Mouse (Mus musculus): Measurements from ENCODE around the gene Adra1b. TPM values are rescaled to one million over a fixed set of nuclear protein-coding genes. Genes with fewer than 3 reads are reported as not detected.

The Adra1b gene
- polyA plus RNA-seq (2016; fragmentation: Nextera tagmentation; extraction: Ambion mirVana), result 0.04 and 0.09 TPM in 2 replicates

DNA sequence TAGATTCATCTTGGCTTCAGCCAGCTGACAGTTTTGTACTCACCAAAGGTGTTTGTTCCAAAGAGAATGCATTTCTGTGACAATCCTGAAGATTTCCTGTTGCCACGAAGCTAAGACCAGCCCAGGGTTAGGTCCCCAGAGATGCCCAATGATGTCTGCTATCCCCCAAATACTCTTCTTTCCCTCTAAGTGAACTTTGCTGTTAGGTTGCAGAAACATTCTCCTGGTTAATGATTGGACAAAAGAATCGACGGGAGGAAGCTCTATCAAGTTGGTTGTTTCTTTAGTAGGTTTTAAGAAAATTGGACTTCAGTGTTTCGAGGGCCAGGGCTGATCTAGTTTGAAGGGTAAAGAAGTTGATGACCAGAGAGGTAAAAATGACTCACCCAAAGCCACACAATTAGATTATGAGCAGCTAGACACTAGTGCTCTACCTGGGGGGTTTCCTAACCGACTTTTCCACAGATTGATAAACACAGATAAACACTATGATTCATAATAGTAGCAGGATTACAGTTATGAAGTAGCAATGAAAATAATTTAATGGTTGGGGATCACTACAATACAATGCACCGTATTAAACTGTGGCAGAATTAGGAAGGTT lies at the start of gene Adra1b:
Gene Adra1b, minus strand, starts transcription at position 160 of the 604 bp plus-strand sequence.
- no peak within 1 kb of the TSS for H3K27ac ChIP-seq
- no peaks in the 10 kb centered on the region for H3K27me3 ChIP-seq (ENCODE audit: low read depth, poor library complexity, severe bottlenecking)
- no peak within 1 kb of the TSS for H3K4me3 ChIP-seq
- 88% methylated on average over 6 of the region's 6 CpGs for WGBS
- no peaks in the 10 kb centered on the region for H3K4me1 ChIP-seq
- no peaks in the 10 kb centered on the region for H3K9me3 ChIP-seq (replicated peaks)
- H3K36me3 ChIP-seq, result no peaks in the 10 kb centered on the region
- DNase-seq (ENCODE audit: low spot score), result no peak

DNA sequence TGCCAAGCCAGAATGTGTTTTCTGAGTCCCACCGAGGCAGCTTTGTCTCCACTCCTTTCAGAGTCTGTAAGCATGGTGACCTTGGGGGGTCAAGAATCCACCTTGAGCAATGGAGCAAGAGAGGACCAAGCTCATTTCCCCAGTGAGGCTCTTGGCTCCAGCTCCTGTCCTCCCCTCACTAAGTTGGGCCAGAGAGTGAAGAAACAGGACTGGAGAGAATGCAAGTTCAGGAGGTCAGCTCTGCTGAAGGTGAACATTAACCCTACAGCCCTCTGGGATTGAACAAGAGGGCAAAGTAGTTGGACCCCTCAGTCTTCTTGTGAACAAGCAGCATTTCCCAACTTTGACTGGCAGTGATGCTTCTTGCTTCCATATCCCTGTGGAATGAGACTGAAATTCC lies 49.3 kb upstream of the Adra1b start:
- Histone ChIP-seq H3K36me3 (no peaks in the 10 kb centered on the region), H3K4me1 (no peaks in the 10 kb centered on the region), H3K4me3 (no peak overlapping the region), H3K27me3 (ENCODE audit: low read depth, poor library complexity, severe bottlenecking) (no peaks in the 10 kb centered on the region), H3K27ac (no peak overlapping the region), H3K9me3 (replicated peaks) (no peaks in the 10 kb centered on the region)
- no peak for DNase-seq (ENCODE audit: low spot score)
- WGBS, result 96% methylated on average over 1 of the region's 1 CpGs

DNA sequence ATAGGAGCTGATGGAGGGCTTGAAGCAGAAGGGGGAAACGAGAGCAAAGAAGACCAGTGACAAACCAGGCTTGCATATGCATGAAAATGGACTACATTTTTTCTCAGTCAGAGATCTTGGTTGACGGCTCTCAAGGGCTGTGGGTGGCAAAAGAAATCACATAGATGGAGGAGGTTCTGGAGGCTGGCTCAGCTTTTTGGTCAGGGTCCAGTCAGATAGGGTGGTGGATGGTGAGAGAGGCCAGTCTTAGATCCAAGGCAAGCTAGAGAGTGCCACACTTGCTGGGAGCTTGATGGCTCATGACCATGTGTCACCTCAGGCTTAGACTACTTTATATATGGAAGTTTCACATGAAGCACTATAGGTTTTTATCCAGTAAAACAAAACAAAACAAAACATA lies 42.8 kb upstream of the Adra1b start:
- no peak overlapping the region for H3K27ac ChIP-seq
- no peaks in the 10 kb centered on the region for H3K27me3 ChIP-seq (ENCODE audit: low read depth, poor library complexity, severe bottlenecking)
- 79% methylated on average over 2 of the region's 2 CpGs for WGBS
- DNase-seq (ENCODE audit: low spot score), result no peak
- H3K4me1 ChIP-seq, result no peaks in the 10 kb centered on the region
- H3K36me3 ChIP-seq, result no peaks in the 10 kb centered on the region
- H3K9me3 ChIP-seq (replicated peaks), result no peaks in the 10 kb centered on the region
- H3K4me3 ChIP-seq, result no peak overlapping the region

DNA sequence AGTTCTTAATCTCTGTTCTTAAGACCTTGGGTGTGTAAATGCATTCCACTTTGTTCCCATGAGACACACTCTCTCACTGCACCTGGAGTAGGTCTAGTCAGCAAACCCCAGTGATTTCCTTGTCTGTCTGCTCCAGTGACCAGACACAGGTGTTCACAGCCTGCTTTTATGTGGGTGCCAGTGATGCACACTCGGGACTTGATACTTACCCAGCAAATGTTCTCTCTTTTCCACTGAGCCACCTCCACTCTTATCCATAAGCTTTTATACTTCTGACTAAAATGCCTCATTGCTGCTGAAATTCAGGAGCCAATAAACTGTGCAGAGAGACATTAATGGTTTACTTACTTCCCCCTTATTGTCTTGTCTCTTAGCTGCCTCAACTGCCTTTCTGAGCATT lies 42.2 kb upstream of the Adra1b start:
- Histone ChIP-seq H3K27ac (no peak overlapping the region), H3K4me3 (no peak overlapping the region), H3K36me3 (no peaks in the 10 kb centered on the region), H3K9me3 (replicated peaks) (no peaks in the 10 kb centered on the region), H3K4me1 (no peaks in the 10 kb centered on the region), H3K27me3 (ENCODE audit: low read depth, poor library complexity, severe bottlenecking) (no peaks in the 10 kb centered on the region)
- 88% methylated on average over 1 of the region's 1 CpGs for WGBS
- DNase-seq (ENCODE audit: low spot score), result no peak

DNA sequence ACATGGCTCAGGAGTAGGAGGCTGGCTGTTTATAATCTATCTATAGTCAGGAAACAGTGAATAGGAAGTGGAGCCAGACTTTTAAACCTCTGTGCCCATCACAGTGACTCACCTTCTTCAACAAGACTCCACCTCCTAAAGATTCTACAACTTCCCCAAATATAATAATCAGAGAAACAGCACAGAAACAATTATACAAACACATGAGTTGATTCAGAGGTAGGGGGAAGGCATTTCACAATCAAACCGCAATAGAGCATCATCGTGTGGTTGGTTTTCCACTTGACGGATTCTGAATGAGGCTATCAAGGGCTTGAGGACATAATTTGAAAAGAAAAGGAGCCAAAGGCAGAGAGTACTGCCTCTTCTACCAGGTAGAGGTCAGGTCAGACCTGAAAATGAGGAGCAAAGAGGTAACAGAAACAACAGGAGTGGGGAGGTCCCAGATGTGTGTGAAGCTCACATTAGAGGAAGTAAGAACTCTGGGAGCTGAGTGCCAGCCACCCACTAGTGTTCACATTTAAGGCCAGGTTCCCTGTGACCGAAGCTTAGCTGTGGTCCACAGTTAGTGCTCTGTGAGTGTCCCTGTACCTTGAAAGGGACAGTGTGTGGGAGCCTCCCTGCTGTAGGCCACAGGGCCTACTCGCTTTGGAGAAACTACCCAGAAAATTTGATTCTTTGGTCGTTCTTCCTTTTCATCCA lies 39.6 kb upstream of the Adra1b start:
- no peaks in the 10 kb centered on the region for H3K9me3 ChIP-seq (replicated peaks)
- no peaks in the 10 kb centered on the region for H3K27me3 ChIP-seq (ENCODE audit: low read depth, poor library complexity, severe bottlenecking)
- no peaks in the 10 kb centered on the region for H3K4me1 ChIP-seq
- H3K27ac ChIP-seq, result no peak overlapping the region
- WGBS, result 92% methylated on average over 6 of the region's 6 CpGs
- H3K4me3 ChIP-seq, result no peak overlapping the region
- no peaks in the 10 kb centered on the region for H3K36me3 ChIP-seq
- no peak for DNase-seq (ENCODE audit: low spot score)

DNA sequence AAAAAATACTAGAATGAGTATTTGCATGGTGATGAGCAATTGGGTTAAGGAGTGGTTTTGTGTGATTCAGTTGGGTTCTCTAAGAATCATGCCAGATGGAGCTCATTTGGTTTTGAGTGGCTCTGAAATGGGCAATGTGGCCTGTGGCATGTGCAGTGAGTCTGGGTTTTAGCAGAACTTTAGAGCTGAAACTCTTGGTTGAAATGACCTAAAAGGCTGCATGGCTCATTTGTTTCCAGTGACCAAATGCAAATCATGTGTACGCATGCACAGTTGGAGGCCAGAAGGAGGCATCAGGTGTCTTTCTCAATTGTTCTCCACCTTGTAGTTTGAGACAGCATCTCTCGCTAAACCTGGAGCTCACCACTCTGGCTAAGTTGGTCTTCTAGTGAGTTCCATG lies 35.0 kb upstream of the Adra1b start:
- Histone ChIP-seq H3K27ac (no peak overlapping the region), H3K4me1 (no peaks in the 10 kb centered on the region), H3K27me3 (ENCODE audit: low read depth, poor library complexity, severe bottlenecking) (no peaks in the 10 kb centered on the region), H3K36me3 (no peaks in the 10 kb centered on the region), H3K4me3 (no peak overlapping the region), H3K9me3 (replicated peaks) (no peaks in the 10 kb centered on the region)
- DNase-seq (ENCODE audit: low spot score), result no peak
- 98% methylated on average over 2 of the region's 2 CpGs for WGBS

DNA sequence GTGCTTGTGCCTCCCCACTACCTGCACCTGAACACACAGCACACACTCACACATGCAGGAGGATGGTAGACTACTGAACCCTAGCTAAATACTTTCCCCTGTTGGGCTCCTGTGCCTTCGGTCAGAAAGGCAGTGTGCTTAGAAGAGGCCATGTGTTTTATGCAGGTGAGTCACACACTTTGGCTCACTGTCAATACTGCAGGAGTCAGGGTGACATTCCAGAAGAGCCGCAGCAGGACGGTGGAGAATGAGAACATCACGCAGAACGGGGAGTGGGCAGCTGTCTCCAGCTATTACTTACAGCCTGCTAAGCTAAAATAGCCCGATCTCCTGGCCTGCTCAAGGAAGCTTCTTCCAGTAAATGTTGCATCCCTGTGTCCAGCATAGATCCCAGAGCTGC lies 32.5 kb upstream of the Adra1b start:
- DNase-seq (ENCODE audit: low spot score), result no peak
- WGBS, result 83% methylated on average over 6 of the region's 6 CpGs
- Histone ChIP-seq H3K4me3 (no peak overlapping the region), H3K27ac (no peak overlapping the region), H3K36me3 (no peaks in the 10 kb centered on the region), H3K9me3 (replicated peaks) (no peaks in the 10 kb centered on the region), H3K4me1 (no peaks in the 10 kb centered on the region), H3K27me3 (ENCODE audit: low read depth, poor library complexity, severe bottlenecking) (no peaks in the 10 kb centered on the region)

DNA sequence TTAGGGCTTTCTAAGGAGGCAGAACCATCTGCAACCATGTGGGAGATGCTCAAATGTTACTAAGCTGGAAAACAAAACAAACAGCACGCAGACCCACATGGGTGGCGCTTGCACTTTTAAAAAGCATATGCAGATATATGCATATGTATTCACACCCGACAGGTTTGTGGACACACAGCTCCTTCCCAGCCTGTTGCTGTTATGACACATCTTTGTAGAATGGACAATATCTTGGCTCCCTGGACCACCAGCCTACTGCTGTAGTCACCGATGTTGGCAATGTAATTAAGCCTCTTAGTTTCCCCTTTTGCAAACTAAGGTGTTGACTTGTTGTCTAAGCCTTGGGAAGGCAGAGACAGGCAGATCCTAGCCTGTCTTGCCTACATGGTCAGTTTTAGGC lies 32.0 kb upstream of the Adra1b start:
- WGBS, result 89% methylated on average over 4 of the region's 4 CpGs

DNA sequence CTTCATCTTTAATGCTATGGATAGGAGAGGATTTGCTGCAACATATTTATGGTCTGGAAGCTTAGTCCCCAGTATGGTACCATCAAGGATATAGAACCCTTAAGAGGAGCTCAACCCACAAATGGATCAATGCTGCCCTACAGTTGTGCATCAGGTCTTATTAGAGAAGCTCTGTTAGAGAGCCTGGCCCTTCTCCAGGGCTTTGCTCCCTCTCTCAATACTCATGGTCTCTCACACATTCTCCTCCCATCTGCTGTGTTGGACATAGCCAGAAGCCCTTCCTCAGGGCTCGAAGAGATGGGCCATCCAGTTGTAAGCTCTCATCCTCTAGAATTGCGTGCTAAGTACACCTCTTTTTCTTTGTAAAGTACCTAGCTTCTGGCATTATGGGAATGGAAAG lies 29.2 kb upstream of the Adra1b start:
- no peak for DNase-seq (ENCODE audit: low spot score)
- Histone ChIP-seq H3K4me1 (no peaks in the 10 kb centered on the region), H3K36me3 (no peaks in the 10 kb centered on the region), H3K27me3 (ENCODE audit: low read depth, poor library complexity, severe bottlenecking) (no peaks in the 10 kb centered on the region), H3K4me3 (no peak overlapping the region), H3K9me3 (replicated peaks) (no peaks in the 10 kb centered on the region), H3K27ac (no peak overlapping the region)
- 94% methylated on average over 2 of the region's 2 CpGs for WGBS

More for the DNA sequence above, 32.0 kb upstream of the Adra1b start:
- no peak overlapping the region for H3K27ac ChIP-seq
- no peaks in the 10 kb centered on the region for H3K9me3 ChIP-seq (replicated peaks)
- no peak for DNase-seq (ENCODE audit: low spot score)
- H3K4me3 ChIP-seq, result no peak overlapping the region
- H3K27me3 ChIP-seq (ENCODE audit: low read depth, poor library complexity, severe bottlenecking), result no peaks in the 10 kb centered on the region
- H3K4me1 ChIP-seq, result no peaks in the 10 kb centered on the region
- H3K36me3 ChIP-seq, result no peaks in the 10 kb centered on the region

DNA sequence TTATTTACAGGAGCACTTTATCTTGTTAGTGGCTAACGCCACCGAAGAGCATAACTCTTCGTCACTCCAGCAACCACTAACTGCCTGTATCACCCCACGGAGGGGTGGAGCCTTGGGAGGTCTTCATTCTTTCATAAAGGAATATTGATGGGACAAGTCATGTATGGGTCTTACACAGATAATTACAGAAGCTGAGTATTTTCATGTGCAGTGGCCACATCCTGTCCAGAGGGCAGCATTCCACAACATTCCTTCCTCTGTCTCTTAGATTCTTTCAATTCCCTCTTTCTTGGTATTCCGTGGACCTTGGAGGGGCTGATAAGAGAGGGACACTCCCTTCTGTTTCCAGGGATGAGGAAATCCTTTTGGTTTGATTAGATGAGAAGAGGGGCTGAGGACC lies 28.7 kb upstream of the Adra1b start:
- Histone ChIP-seq H3K9me3 (replicated peaks) (no peaks in the 10 kb centered on the region), H3K4me3 (no peak overlapping the region), H3K4me1 (no peaks in the 10 kb centered on the region), H3K27me3 (ENCODE audit: low read depth, poor library complexity, severe bottlenecking) (no peaks in the 10 kb centered on the region), H3K36me3 (no peaks in the 10 kb centered on the region), H3K27ac (no peak overlapping the region)
- WGBS, result 85% methylated on average over 5 of the region's 5 CpGs
- no peak for DNase-seq (ENCODE audit: low spot score)

DNA sequence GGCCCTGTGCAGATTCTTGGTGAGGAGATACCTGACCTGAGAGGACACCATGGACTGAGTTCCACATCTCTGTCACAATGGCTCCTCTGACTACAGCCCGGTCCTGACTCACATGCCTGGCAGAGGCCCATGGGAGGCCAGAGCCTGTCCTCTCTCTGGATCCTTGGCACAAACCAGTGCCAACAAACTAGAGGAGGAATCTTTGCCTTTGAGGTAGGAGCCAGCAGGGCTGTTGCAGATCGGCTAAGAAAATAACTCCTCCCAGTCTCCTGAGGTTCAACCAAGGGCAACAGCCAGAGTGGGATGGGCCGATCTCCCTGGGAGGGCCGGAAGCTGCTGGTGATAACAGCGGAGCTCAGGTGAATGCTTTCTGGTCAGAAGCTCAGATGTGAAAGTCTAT lies 28.2 kb upstream of the Adra1b start:
- DNase-seq (ENCODE audit: low spot score), result no peak
- H3K4me1 ChIP-seq, result no peaks in the 10 kb centered on the region
- no peak overlapping the region for H3K27ac ChIP-seq
- no peak overlapping the region for H3K4me3 ChIP-seq
- WGBS, result 55% methylated on average over 5 of the region's 5 CpGs
- no peaks in the 10 kb centered on the region for H3K9me3 ChIP-seq (replicated peaks)
- H3K27me3 ChIP-seq (ENCODE audit: low read depth, poor library complexity, severe bottlenecking), result no peaks in the 10 kb centered on the region
- no peaks in the 10 kb centered on the region for H3K36me3 ChIP-seq

DNA sequence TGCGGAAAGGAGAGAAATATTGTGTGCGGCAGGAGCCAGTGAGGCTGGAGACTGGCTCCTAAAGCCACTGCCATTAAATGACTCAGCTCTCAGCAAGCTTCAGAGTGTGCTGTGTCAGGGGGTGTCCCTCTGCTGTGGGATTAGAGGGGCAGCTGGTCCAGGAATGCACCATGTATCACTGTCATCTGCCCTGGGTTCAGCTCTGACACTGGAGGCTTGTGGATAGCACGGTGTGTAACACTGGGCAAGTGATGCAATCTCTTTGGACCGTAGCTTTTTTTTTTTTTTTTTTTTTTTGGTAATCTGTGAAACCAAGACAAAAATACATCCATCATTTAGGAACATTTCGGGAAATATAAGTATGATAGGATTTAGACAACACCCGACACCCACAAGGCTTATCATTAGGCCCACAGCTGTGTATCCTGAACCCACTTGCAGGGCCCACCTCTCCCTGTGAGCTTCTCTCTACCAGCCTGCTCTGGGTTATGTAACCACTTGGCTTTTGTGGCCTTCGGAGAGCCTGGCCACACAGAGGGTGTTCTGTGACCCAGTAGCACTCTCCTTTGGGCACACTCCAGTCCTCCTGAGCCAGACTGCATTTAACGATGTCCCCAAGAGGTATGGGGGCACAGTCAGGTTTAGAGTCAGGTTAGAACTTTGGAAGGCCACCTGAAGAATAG lies 26.3 kb upstream of the Adra1b start:
- DNase-seq (ENCODE audit: low spot score), result no peak
- Histone ChIP-seq H3K4me1 (no peaks in the 10 kb centered on the region), H3K36me3 (no peaks in the 10 kb centered on the region)

DNA sequence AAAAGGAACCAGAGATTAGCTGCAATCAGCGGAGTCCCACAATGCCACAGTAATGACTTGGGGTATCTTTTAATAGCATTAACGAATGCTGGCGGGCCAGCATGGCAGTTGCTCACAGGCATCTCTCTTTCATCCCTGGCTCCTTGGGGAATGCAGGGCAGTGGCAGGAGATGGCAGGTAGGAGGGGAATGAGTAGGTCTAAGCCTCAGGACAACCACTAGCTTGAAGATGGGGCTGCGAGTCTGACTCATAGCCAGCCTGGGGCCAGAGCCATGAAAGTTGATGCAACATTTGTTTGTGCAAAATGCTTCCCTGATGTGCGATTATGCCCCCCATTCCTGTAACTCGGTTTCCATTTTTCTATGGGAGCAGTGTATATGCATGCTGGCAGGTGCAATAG lies 25.2 kb upstream of the Adra1b start:
- no peak for DNase-seq (ENCODE audit: low spot score)
- Histone ChIP-seq H3K27me3 (ENCODE audit: low read depth, poor library complexity, severe bottlenecking) (no peaks in the 10 kb centered on the region), H3K4me1 (no peaks in the 10 kb centered on the region), H3K4me3 (no peak overlapping the region), H3K27ac (no peak overlapping the region), H3K9me3 (replicated peaks) (no peaks in the 10 kb centered on the region), H3K36me3 (no peaks in the 10 kb centered on the region)
- 70% methylated on average over 6 of the region's 6 CpGs for WGBS

More for the DNA sequence above, 26.3 kb upstream of the Adra1b start:
- Histone ChIP-seq H3K27ac (no peak overlapping the region), H3K9me3 (replicated peaks) (no peaks in the 10 kb centered on the region), H3K4me3 (no peak overlapping the region), H3K27me3 (ENCODE audit: low read depth, poor library complexity, severe bottlenecking) (no peaks in the 10 kb centered on the region)
- 84% methylated on average over 8 of the region's 8 CpGs for WGBS

Measured in limb, embryonic 10.5 days (tissue).